Mouse (Mus musculus) brain, embryonic 14.5 days (tissue): ENCODE measurements around the gene Gm49355.

Experiments used
- CTCF ChIP-seq: fragments of 200-500 bp; IDR thresholded peaks from 2 replicates; pipeline ENCODE4 v1.5.1; 2012; ENCODE audit warnings: inconsistent platforms, mild to moderate bottlenecking, moderate library complexity, borderline replicate concordance; ENCODE audit not compliant: insufficient read depth, insufficient read length; ENCODE audit errors: extremely low read depth
- POLR2A ChIP-seq: fragments of 200-500 bp; IDR thresholded peaks from 2 replicates; pipeline ENCODE4 v1.6.1; 2012; ENCODE audit warnings: mild to moderate bottlenecking, inconsistent platforms, borderline replicate concordance; ENCODE audit not compliant: poor library complexity, insufficient read depth, insufficient read length, severe bottlenecking; ENCODE audit errors: extremely low read depth

DNA sequence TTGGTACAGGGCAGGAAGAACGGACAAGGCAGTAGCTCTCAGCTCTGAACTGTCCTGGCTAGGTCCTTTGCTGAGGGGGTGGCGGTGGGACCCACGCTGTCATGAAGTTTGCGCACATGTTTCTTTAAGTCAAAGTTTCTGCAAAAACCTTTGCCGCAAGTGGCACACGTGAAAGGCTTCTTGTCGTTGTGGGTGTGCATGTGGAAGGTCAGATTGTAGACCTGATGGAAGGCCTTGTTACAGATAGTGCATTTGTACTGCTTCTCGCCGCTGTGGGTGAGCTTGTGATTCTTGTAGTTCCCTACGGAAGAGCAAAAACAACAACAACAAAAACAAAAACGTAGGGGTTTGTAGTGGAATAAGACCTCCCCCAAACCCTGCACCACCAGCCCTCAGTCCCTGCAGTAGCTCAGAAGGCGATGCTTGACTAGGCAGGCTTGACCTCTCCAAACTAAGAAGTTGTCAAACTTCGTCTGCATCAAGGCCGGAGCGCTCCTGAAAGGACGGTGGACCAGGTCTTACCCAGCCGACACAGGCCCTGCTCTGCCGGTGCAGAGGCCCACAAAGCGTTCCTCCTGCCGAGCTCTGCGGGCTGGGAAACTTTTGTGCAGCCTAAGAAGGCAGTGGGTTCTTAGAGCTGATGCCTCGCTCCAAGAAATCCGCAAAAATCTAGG is 58.8 kb downstream of the Gm49355 start:
- TF ChIP-seq CTCF, result no peak
- TF ChIP-seq POLR2A, result no peak
